Mouse (Mus musculus): Measurements from ENCODE around the gene Ap1m2.

- TF ChIP-seq CTCF (conservative IDR thresholded peaks at IDR 0.05; ENCODE audit: low read length) (no peak), NANOG (IDR thresholded peaks at IDR 0.05; ENCODE audit: borderline replicate concordance, low read length) (no peak)
These were observed 39.7 kb downstream of the Ap1m2 start for GRCm38 (mm10) chr9:21272391-21272790.

Data from E14TG2a.4 (cell line).